Mouse (Mus musculus): ENCODE results near the gene Gsn.

DNA sequence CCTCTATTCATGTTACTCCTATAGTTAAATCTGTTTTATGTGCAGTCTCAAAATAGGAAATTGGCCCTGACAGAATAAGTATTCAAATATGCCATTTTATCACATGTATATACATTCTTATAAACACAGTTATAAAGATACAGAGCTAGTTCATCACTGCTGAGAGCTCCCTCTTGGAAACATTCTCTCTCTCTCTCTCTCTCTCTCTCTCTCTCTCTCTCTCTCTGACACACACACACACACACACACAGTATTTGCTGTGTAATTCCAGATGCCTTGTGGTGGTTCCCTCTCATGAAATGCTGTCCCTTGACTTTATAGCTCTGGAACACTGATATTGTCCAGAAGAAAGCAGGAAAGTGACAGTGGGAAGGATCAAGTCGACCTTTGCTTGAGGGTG is 81.9 kb downstream of the Gsn start:
- TF ChIP-seq TCF3 (IDR thresholded peaks at IDR 0.05; ENCODE audit: insufficient read length, low read depth) (no peak), POLR2A (IDR thresholded peaks at IDR 0.05; ENCODE audit: insufficient read length, low read depth) (no peak), USF1 (IDR thresholded peaks at IDR 0.05; ENCODE audit: low read depth) (no peak), REST (IDR thresholded peaks at IDR 0.05; ENCODE audit: insufficient read depth, insufficient read length) (no peak), MAX (IDR thresholded peaks at IDR 0.05; ENCODE audit: low read depth) (no peak), E2F4 (IDR thresholded peaks at IDR 0.05; ENCODE audit: insufficient read depth) (no peak)
